Mouse (Mus musculus) E14TG2a.4 (cell line): Measurements from ENCODE around the gene Gm10300.

Experiments
- CTCF ChIP-seq: conservative IDR thresholded peaks from 2 replicates; pipeline ENCODE4 v1.5.1; 2014; ENCODE audit warnings: low read length
- NANOG ChIP-seq: IDR thresholded peaks from 2 replicates; pipeline ENCODE4 v1.6.1; 2014; ENCODE audit warnings: borderline replicate concordance, low read length, mixed read lengths

DNA sequence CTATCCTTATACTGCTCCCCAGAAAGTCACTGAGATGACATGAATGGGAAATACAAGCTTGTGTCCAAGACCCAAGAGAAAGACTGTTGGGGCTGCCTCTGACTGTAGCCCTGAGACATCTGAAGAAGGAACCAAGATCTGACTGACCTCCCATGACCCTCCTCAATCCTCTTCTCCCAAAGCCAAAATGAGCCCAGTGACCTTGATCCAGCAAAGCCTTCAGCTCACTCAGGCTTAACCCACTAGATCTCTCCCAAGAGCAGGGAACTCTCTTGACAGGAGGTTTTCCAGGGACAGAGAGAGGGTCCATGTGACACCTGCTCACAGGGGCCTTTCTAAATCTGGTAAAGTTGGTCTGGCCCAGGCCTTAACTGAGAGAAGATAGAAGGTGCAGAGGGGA, 17.2 kb upstream of the Gm10300 start:
- no peak for TF ChIP-seq CTCF
- no peak for TF ChIP-seq NANOG
